Mouse (Mus musculus) embryonic facial prominence, embryonic 11.5 days (tissue): ENCODE results near the gene Dicer1. TPM values are rescaled to one million over a fixed set of nuclear protein-coding genes. Genes with fewer than 3 reads are reported as not detected.

ENCODE experiments used
- ATAC-seq: fragments of 200-750 bp; cut with Nextera tagmentation; replicated peaks from 2 replicates; pipeline ENCODE4 v1.8.0; 2017; ENCODE audit warnings: low read depth; ENCODE audit not compliant: insufficient number of reproducible peaks, low FRiP score, low TSS enrichment
- DNase-seq: peaks from one replicate; pipeline ENCODE4 v3.0.0-alpha.2; 2015; ENCODE audit warnings: low spot score
- H3K27ac ChIP-seq: fragments of 300-500 bp; sonication (generic); replicated peaks from 2 replicates; pipeline ENCODE4 v1.5.1; 2014; ENCODE audit warnings: mild to moderate bottlenecking, low read depth, low read length, control low read depth
- H3K27me3 ChIP-seq: fragments of 300-500 bp; sonication (generic); 2 replicates; pipeline ENCODE4 v1.6.1; 2014; ENCODE audit warnings: mild to moderate bottlenecking, low read length, moderate library complexity, mixed read lengths; ENCODE audit not compliant: control insufficient read depth, insufficient read depth
- H3K36me3 ChIP-seq: fragments of 300-500 bp; sonication (generic); replicated peaks from 2 replicates; pipeline ENCODE4 v1.6.1; 2014; ENCODE audit warnings: low read depth, mild to moderate bottlenecking, low read length, moderate library complexity, mixed read lengths; ENCODE audit not compliant: control insufficient read depth, insufficient read depth
- H3K4me1 ChIP-seq: fragments of 300-500 bp; sonication (generic); 2 replicates; pipeline ENCODE4 v1.6.1; 2014; ENCODE audit warnings: low read length, mixed read lengths; ENCODE audit not compliant: control insufficient read depth, insufficient read depth
- H3K4me2 ChIP-seq: fragments of 300-500 bp; sonication (generic); 2 replicates; pipeline ENCODE4 v1.6.1; 2014; ENCODE audit warnings: low read depth, mild to moderate bottlenecking, control low read depth, low read length, moderate library complexity
- H3K4me3 ChIP-seq: fragments of 300-500 bp; sonication (generic); 2 replicates; pipeline ENCODE4 v1.5.1; 2014; ENCODE audit warnings: low read depth, low read length, control low read depth
- H3K9ac ChIP-seq: fragments of 300-500 bp; sonication (generic); replicated peaks from 2 replicates; pipeline ENCODE4 v1.6.1; 2014; ENCODE audit warnings: mild to moderate bottlenecking, control low read depth, low read length
- H3K9me3 ChIP-seq: fragments of 300-500 bp; sonication (generic); replicated peaks from 2 replicates; pipeline ENCODE4 v1.6.1; 2016; ENCODE audit warnings: mild to moderate bottlenecking, low read length, inconsistent platforms, mixed read lengths; ENCODE audit not compliant: control insufficient read depth
- WGBS: fragments of 180-500 bp; shearing (Covaris S2); extraction: QIAGEN DNeasy Blood & Tissue Kit; methylation state at CpG from one replicate; pipeline ENCODE4 v1.1.7; 2014; 5-methylcytosine and 5-hydroxymethylcytosine counted together
- polyA plus RNA-seq: library from polyadenylated mRNA; unstranded; fragments of >200 nt; fragmentation: Nextera tagmentation; extraction: Ambion mirVana; gene quantifications from 2 replicates; pipeline ENCODE4 v1.2.1, GENCODE M21; 2014

The Dicer1 gene
- polyA plus RNA-seq, 1 experiment from 2014 or later: 31.1 TPM

DNA sequence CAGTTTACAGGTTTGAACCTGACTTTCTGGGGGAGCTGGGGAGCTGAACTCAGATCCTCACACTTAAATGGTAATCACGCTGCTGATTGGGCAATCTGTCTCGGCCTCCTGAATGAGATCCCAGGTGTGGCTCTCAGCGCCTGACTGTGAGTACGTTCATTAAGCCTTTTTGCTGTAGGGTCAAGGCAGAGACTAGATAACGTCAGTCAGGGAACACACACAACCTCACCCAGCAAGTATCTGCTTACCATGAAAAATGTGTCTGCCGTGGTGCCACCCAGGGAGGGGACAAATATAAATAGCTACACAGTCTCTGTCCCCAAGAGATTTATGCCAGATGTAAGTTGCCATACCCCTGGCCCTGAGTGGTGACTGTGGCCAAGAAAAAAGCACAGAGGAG, 99.7 kb downstream of the Dicer1 start:
- Histone ChIP-seq H3K4me3 (no peak overlapping the region), H3K9ac (no peak overlapping the region), H3K36me3 (no peaks in the 10 kb centered on the region), H3K9me3 (no peaks in the 10 kb centered on the region), H3K27ac (no peak overlapping the region), H3K4me1 (no peaks in the 10 kb centered on the region), H3K27me3 (no peaks in the 10 kb centered on the region), H3K4me2 (no peak overlapping the region)
- ATAC-seq (no peak), DNase-seq (no peak)
- 56% methylated on average over 6 of the region's 6 CpGs for WGBS

DNA sequence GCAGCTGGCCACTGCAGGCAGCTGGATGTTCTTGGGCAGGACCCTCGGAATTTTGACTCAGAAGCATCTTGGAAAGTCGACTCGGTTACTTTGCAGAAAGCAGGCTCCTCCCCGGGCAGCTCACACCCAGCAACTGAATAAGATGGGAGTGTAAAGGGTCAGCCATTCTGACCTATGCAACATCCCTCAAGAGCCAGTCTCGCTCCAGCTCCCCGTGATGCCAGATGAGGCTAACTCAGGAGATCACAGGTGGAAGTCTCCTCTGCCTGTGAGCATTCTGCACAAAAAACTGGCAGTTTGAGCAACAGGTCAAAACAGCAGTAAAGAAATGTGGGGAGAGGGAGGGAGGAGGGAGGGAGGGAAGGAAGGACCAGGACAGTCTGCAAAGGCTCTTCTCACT, 100.5 kb downstream of the Dicer1 start:
- WGBS: 57% methylated on average over 6 of the region's 6 CpGs
- ATAC-seq (no peak), DNase-seq (no peak)
- Histone ChIP-seq H3K9me3 (no peaks in the 10 kb centered on the region), H3K36me3 (no peaks in the 10 kb centered on the region), H3K9ac (no peak overlapping the region), H3K27ac (no peak overlapping the region), H3K4me2 (no peak overlapping the region), H3K4me1 (no peaks in the 10 kb centered on the region; the same call in 1 of the 2 replicates), H3K4me3 (no peak overlapping the region), H3K27me3 (no peaks in the 10 kb centered on the region)

DNA sequence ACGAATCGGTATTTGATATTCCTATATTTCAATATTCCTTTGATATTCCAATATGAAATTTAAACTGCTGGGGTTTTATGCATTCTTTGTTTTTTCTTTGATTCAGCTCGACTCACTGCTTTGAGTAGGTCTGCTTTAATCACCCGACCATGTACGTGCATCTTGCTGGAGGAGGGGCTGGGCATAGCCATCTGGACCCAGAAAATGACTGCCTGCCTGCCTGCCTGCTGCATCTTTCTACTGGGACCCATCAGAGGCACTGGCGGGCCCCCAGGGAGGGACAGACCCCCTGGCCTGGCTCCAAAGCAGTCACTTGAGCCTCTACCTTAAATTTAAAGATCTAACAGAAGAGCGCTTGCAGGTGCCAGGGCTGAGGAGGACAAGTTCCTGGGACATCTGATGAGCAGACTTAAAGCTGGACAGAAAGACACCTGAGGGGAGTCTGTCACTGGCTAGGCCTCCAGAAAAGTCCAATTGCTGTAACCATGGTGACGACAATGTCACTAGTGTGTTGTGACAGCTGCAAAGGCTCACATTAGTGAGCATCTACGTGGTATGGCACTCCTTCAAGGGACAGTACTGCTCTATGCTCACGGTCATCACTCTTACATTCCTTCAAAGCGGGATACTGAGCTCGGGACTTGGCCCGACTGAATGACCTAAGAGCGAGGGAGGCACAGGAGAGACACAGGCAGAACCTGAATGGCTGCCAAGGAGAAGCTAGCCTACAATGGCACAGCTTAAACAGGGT, 101.1 kb downstream of the Dicer1 start:
- Histone ChIP-seq H3K4me2 (no peak overlapping the region), H3K9ac (0 out of 2 replicates have a peak overlapping the region, but pooled peaks have one; percentile 10), H3K27ac (no peak overlapping the region), H3K36me3 (no peaks in the 10 kb centered on the region), H3K9me3 (no peaks in the 10 kb centered on the region), H3K4me3 (no peak overlapping the region), H3K4me1 (no peaks in the 10 kb centered on the region; the same call in 1 of the 2 replicates), H3K27me3 (no peaks in the 10 kb centered on the region)
- 62% methylated on average over 14 of the region's 14 CpGs for WGBS
- DNase-seq (no peak), ATAC-seq (no peak)

DNA sequence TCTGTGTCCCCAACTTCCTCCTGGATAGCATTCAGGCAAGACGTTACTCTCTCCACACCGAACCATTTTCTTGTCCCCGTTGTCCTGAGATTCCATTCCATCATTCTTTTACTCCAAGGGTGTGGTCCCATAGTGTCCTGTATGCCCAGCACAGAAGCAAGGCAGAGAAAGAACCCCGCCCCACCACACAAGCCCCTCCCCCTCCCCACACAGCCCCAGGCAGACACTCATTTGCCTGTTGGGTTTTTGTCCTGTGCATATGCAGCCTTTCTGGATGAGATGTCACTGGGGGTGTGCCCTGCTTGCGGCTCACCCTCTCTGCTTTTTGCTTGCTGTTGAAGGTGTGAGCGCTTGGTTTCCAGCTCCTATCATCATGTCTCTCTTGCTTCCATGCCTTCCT, 103.4 kb downstream of the Dicer1 start:
- 91% methylated on average over 6 of the region's 6 CpGs for WGBS

DNA sequence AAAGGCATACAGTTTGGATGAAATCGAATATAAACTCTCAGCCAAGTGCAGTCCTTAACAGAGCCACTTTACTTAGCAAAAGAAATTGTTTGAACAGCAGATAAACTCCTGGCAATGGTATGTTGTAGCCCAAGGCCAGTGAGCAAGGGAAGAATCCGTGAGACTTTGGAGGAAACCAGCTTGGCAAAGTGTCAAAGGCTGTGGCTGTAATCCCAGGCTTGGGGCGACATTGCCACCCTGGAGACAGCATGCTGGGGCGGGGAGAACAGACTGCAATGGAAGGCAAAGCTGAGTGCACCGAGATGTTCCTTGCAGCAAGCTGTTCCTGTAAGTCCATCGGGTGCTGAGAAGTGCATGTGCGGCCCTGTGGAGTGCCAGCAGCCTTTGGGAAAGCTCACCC, 109.4 kb downstream of the Dicer1 start:
- no peak overlapping the region for H3K4me2 ChIP-seq
- no peak overlapping the region for H3K4me3 ChIP-seq
- H3K9me3 ChIP-seq: no peaks in the 10 kb centered on the region
- DNase-seq: no peak
- H3K27ac ChIP-seq: no peak overlapping the region
- H3K27me3 ChIP-seq: no peaks in the 10 kb centered on the region
- no peak overlapping the region for H3K9ac ChIP-seq
- H3K4me1 ChIP-seq: no peaks in the 10 kb centered on the region; the same call in 1 of the 2 replicates
- no peaks in the 10 kb centered on the region for H3K36me3 ChIP-seq
- ATAC-seq: no peak
- WGBS: 78% methylated on average over 7 of the region's 7 CpGs

More for the DNA sequence above, 103.4 kb downstream of the Dicer1 start:
- DNase-seq (no peak), ATAC-seq (no peak)
- Histone ChIP-seq H3K36me3 (no peaks in the 10 kb centered on the region), H3K4me1 (no peaks in the 10 kb centered on the region; the same call in 1 of the 2 replicates), H3K27me3 (no peaks in the 10 kb centered on the region), H3K9me3 (no peaks in the 10 kb centered on the region), H3K4me3 (no peak overlapping the region), H3K9ac (no peak overlapping the region), H3K27ac (no peak overlapping the region), H3K4me2 (no peak overlapping the region)

DNA sequence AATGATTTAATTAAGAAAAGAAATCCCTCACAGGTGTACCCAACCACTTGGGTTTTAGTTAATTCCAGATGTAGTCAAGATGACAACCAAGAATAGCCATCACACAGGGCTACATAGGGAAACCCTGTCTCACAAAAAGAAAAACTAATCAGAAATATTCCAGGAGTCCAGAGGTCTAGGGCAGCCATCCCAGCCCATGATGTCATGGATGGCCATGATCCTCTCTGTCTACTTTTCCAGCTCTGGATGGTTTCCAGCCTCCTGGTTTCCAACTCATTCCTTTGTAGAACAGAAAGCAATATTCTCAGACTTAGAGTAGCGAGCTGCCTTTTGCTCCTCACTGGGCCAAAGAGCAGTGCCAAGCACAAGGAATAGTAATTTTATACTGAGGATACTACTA, 110.8 kb downstream of the Dicer1 start:
- H3K4me1 ChIP-seq: no peaks in the 10 kb centered on the region
- no peaks in the 10 kb centered on the region for H3K9me3 ChIP-seq
- H3K9ac ChIP-seq: no peak overlapping the region
- no peak overlapping the region for H3K27ac ChIP-seq
- H3K4me2 ChIP-seq: no peak overlapping the region
- H3K36me3 ChIP-seq: no peaks in the 10 kb centered on the region
- H3K27me3 ChIP-seq: no peaks in the 10 kb centered on the region
- 100% methylated on average over 1 of the region's 1 CpGs for WGBS
- no peak overlapping the region for H3K4me3 ChIP-seq
- ATAC-seq (no peak), DNase-seq (no peak)

DNA sequence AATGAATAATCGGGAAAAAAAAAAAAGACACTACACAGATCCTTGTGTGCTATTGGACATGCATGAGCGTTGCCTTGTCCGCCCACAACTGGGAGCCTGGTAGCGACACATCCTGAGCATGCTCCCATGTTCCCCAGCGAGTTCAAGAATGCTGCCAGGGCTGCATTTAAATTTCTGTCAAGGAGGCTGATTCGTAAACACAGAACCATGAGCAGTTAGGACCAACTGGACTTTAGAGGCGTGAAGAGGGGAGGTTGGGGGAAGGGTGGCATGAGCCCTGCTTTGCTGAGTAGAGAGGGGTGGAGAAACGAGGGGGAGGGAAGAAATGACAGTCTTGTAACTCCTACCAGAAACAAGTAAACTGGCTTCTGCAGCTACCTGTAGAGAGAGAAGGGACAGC, 113.6 kb downstream of the Dicer1 start:
- DNase-seq: peak; percentile 32
- no peak for ATAC-seq
- no peaks in the 10 kb centered on the region for H3K27me3 ChIP-seq
- 50% methylated on average over 8 of the region's 8 CpGs for WGBS
- H3K27ac ChIP-seq: no peak overlapping the region
- H3K4me3 ChIP-seq: no peak overlapping the region
- H3K4me1 ChIP-seq: peaks cover 2% of the 10 kb centered on the region; the same call in 1 of the 2 replicates
- H3K4me2 ChIP-seq: no peak overlapping the region
- no peaks in the 10 kb centered on the region for H3K36me3 ChIP-seq
- no peak overlapping the region for H3K9ac ChIP-seq
- H3K9me3 ChIP-seq: no peaks in the 10 kb centered on the region
